Mouse (Mus musculus) heart, embryonic 10.5 days (tissue): ENCODE measurements at regions not wholly inside any gene's neighbourhood (a gene's known extent, or its start where the extent isn't known, plus 50 kb on each side); places are given as distances from the start of the nearest gene placed in this dataset.

ENCODE experiments used
- DNase-seq: peaks from one replicate; pipeline ENCODE4 v3.0.0-alpha.2; 2017; ENCODE audit warnings: low spot score
- H3K27ac ChIP-seq: fragments of 300-500 bp; sonication (generic); 2 replicates; pipeline ENCODE4 v1.5.1; 2016; ENCODE audit warnings: mild to moderate bottlenecking
- H3K27me3 ChIP-seq: fragments of 300-500 bp; sonication (generic); 2 replicates; pipeline ENCODE4 v1.6.1; 2016; ENCODE audit warnings: mild to moderate bottlenecking; ENCODE audit not compliant: poor library complexity, insufficient read depth, severe bottlenecking
- H3K36me3 ChIP-seq: fragments of 300-500 bp; sonication (generic); 2 replicates; pipeline ENCODE4 v1.6.1; 2016; ENCODE audit warnings: mild to moderate bottlenecking, moderate library complexity
- H3K4me1 ChIP-seq: fragments of 300-500 bp; sonication (generic); 2 replicates; pipeline ENCODE4 v1.6.1; 2016; ENCODE audit warnings: mild to moderate bottlenecking
- H3K4me3 ChIP-seq: fragments of 300-500 bp; sonication (generic); 2 replicates; pipeline ENCODE4 v1.5.1; 2016; ENCODE audit warnings: mild to moderate bottlenecking, moderate library complexity
- H3K9me3 ChIP-seq: fragments of 300-500 bp; sonication (generic); 2 replicates; pipeline ENCODE4 v1.6.1; 2016; ENCODE audit warnings: mild to moderate bottlenecking, moderate library complexity
- WGBS: fragments of 180-500 bp; shearing (Covaris S2); methylation state at CpG from one replicate; pipeline ENCODE4 v1.1.7; 2016; 5-methylcytosine and 5-hydroxymethylcytosine counted together

GRCm38 (mm10) chr15:86932345-86933075 lies 611.6 kb upstream of the Fam19a5 start:
- no peak for DNase-seq
- WGBS, result 54% methylated on average over 15 of the region's 15 CpGs
- no peaks in the 10 kb centered on the region for H3K4me1 ChIP-seq
- H3K36me3 ChIP-seq, result no peaks in the 10 kb centered on the region
- no peak overlapping the region for H3K4me3 ChIP-seq
- H3K27ac ChIP-seq, result no peak overlapping the region
- H3K27me3 ChIP-seq, result no peaks in the 10 kb centered on the region; the same call in 1 of the 2 replicates
- no peaks in the 10 kb centered on the region for H3K9me3 ChIP-seq

GRCm38 (mm10) chr15:86937364-86937763 lies 606.7 kb upstream of the Fam19a5 start:
- no peaks in the 10 kb centered on the region; the same call in 1 of the 2 replicates for H3K27me3 ChIP-seq
- WGBS, result 79% methylated on average over 3 of the region's 3 CpGs
- no peak for DNase-seq
- H3K9me3 ChIP-seq, result no peaks in the 10 kb centered on the region
- H3K4me1 ChIP-seq, result peaks cover 3% of the 10 kb centered on the region; the same call in 1 of the 2 replicates
- no peak overlapping the region for H3K27ac ChIP-seq
- no peaks in the 10 kb centered on the region for H3K36me3 ChIP-seq
- no peak overlapping the region for H3K4me3 ChIP-seq

- no peaks in the 10 kb centered on the region; the same call in 1 of the 2 replicates for H3K27me3 ChIP-seq
- DNase-seq, result no peak
- 87% methylated on average over 7 of the region's 7 CpGs for WGBS
- H3K9me3 ChIP-seq, result no peaks in the 10 kb centered on the region
- H3K27ac ChIP-seq, result no peak overlapping the region
- H3K4me3 ChIP-seq, result no peak overlapping the region
- H3K36me3 ChIP-seq, result no peaks in the 10 kb centered on the region
- H3K4me1 ChIP-seq, result peaks cover 3% of the 10 kb centered on the region; the same call in 1 of the 2 replicates
Measured at GRCm38 (mm10) chr15:86944529-86944928, 599.6 kb upstream of the Fam19a5 start.

- Histone ChIP-seq H3K4me1 (no peaks in the 10 kb centered on the region), H3K4me3 (no peak overlapping the region), H3K36me3 (no peaks in the 10 kb centered on the region), H3K9me3 (no peaks in the 10 kb centered on the region), H3K27me3 (no peaks in the 10 kb centered on the region), H3K27ac (no peak overlapping the region)
- 65% methylated on average over 5 of the region's 5 CpGs for WGBS
- DNase-seq, result no peak
Measured at GRCm38 (mm10) chr15:86952593-86952992, 591.5 kb upstream of the Fam19a5 start.

DNA sequence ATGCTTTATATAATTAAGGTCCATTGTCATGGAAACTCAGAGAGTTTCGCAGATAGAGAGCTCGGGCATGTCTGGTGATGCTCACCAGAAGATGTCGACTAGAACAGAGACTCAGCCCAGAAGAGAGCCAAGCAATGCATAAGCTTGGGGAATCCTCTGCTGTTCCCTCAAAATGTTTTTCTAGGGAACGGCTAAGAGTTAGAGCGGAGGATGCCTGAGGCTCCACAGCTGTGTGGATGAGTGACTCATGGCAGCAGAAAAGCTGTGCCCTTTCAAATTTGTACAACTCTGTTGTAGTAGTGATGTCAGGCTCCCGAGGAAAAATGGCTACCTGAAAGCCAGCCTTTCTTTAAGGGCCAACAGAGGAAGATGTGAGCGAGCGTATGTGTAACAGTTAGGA lies 586.2 kb upstream of the Fam19a5 start:
- no peaks in the 10 kb centered on the region for H3K27me3 ChIP-seq
- H3K4me3 ChIP-seq, result no peak overlapping the region
- no peaks in the 10 kb centered on the region for H3K4me1 ChIP-seq
- WGBS, result 76% methylated on average over 8 of the region's 8 CpGs
- H3K27ac ChIP-seq, result no peak overlapping the region
- no peaks in the 10 kb centered on the region for H3K36me3 ChIP-seq
- DNase-seq, result no peak
- no peaks in the 10 kb centered on the region for H3K9me3 ChIP-seq

DNA sequence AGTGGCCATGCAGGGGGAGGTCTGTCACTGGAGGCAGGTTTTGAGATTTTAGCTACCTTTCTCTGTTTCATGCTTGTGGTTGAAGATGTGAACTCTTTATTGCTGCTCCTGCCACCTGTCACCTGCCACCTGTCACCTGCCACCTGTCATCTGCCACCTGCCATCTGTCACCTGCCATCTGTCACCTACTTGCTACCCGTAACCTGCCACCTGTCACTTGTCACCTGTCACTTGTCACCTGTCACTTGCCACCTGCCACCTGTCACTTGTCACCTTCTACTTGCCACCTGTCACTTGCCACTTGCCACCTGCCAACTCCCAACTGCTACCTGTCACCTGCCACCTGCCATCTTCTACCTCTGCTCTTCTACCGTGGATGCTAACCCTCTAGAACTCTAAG lies 581.2 kb upstream of the Fam19a5 start:
- no peak for DNase-seq

GRCm38 (mm10) chr15:86963486-86963885 lies 580.6 kb upstream of the Fam19a5 start:
- H3K4me1 ChIP-seq, result no peaks in the 10 kb centered on the region
- no peaks in the 10 kb centered on the region for H3K9me3 ChIP-seq
- H3K36me3 ChIP-seq, result no peaks in the 10 kb centered on the region
- no peak for DNase-seq
- H3K27ac ChIP-seq, result no peak overlapping the region
- no peak overlapping the region for H3K4me3 ChIP-seq
- H3K27me3 ChIP-seq, result no peaks in the 10 kb centered on the region
- WGBS, result 67% methylated on average over 3 of the region's 3 CpGs

More for the DNA sequence above, 581.2 kb upstream of the Fam19a5 start:
- Histone ChIP-seq H3K27me3 (no peaks in the 10 kb centered on the region), H3K9me3 (no peaks in the 10 kb centered on the region), H3K36me3 (no peaks in the 10 kb centered on the region), H3K4me3 (no peak overlapping the region), H3K27ac (no peak overlapping the region), H3K4me1 (no peaks in the 10 kb centered on the region)
- WGBS, result 53% methylated on average over 2 of the region's 2 CpGs

- Histone ChIP-seq H3K36me3 (no peaks in the 10 kb centered on the region), H3K4me3 (no peak overlapping the region), H3K4me1 (no peaks in the 10 kb centered on the region), H3K27me3 (no peaks in the 10 kb centered on the region), H3K9me3 (no peaks in the 10 kb centered on the region; the same call in 1 of the 2 replicates), H3K27ac (no peak overlapping the region)
- DNase-seq, result no peak
- WGBS, result 60% methylated on average over 2 of the region's 2 CpGs
Measured at GRCm38 (mm10) chr15:86971436-86971835, 572.7 kb upstream of the Fam19a5 start.

- 84% methylated on average over 6 of the region's 6 CpGs for WGBS
- Histone ChIP-seq H3K4me3 (no peak overlapping the region), H3K36me3 (no peaks in the 10 kb centered on the region), H3K9me3 (no peaks in the 10 kb centered on the region), H3K27ac (no peak overlapping the region), H3K27me3 (no peaks in the 10 kb centered on the region), H3K4me1 (no peaks in the 10 kb centered on the region)
- DNase-seq, result no peak
Measured at GRCm38 (mm10) chr15:86996196-86996595, 547.9 kb upstream of the Fam19a5 start.

DNA sequence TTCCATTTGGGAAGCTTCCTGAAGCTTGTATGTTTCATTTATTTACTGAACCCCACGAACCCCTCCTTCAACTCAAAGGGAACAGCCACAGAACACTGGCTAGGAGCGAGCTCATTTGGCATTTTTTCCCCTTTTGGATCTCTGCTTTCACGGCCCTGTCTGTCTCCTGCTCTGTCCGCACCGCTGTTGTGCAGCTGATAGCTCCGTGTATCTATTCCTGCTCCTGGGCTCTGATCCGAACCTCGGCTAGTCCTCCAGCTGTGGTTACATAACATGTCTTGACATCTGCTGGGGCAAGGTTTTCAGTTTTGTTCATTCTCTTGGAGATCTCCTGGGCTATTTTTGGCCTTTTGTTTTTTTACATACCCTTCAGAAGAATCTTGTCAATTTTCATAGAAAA lies 525.1 kb upstream of the Fam19a5 start:
- Histone ChIP-seq H3K4me3 (no peak overlapping the region), H3K4me1 (peaks cover 3% of the 10 kb centered on the region; the same call in 1 of the 2 replicates), H3K27ac (no peak overlapping the region), H3K27me3 (no peaks in the 10 kb centered on the region; the same call in 1 of the 2 replicates), H3K9me3 (no peaks in the 10 kb centered on the region), H3K36me3 (no peaks in the 10 kb centered on the region)
- no peak for DNase-seq
- 53% methylated on average over 8 of the region's 8 CpGs for WGBS

GRCm38 (mm10) chr15:87045971-87046370 lies 498.1 kb upstream of the Fam19a5 start:
- H3K36me3 ChIP-seq, result no peaks in the 10 kb centered on the region
- H3K27me3 ChIP-seq, result no peaks in the 10 kb centered on the region
- DNase-seq, result no peak
- 86% methylated on average over 13 of the region's 13 CpGs for WGBS
- H3K4me1 ChIP-seq, result no peaks in the 10 kb centered on the region
- no peak overlapping the region for H3K27ac ChIP-seq
- no peak overlapping the region for H3K4me3 ChIP-seq
- no peaks in the 10 kb centered on the region for H3K9me3 ChIP-seq

DNA sequence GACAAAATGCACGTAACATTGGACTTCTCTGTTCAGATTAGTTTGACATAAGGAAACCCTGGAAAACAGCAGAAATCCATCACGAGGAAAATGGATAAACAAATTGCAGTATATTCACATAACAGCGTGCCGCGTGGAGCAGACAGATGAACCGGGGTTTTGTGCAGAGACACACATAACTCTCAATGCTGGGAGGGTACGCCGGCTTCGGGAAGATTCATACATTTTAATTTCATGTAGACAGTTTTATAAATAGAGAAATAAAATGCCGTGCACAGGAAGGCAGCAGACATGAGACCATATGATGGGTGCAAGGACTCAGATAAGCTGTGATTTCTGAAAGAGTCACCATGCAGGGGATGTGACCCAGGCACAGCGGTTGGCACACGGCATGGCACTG lies 489.9 kb upstream of the Fam19a5 start:
- 87% methylated on average over 12 of the region's 12 CpGs for WGBS
- Histone ChIP-seq H3K27ac (no peak overlapping the region), H3K36me3 (no peaks in the 10 kb centered on the region), H3K9me3 (no peaks in the 10 kb centered on the region), H3K4me1 (no peaks in the 10 kb centered on the region), H3K27me3 (no peaks in the 10 kb centered on the region), H3K4me3 (no peak overlapping the region)
- DNase-seq, result no peak

DNA sequence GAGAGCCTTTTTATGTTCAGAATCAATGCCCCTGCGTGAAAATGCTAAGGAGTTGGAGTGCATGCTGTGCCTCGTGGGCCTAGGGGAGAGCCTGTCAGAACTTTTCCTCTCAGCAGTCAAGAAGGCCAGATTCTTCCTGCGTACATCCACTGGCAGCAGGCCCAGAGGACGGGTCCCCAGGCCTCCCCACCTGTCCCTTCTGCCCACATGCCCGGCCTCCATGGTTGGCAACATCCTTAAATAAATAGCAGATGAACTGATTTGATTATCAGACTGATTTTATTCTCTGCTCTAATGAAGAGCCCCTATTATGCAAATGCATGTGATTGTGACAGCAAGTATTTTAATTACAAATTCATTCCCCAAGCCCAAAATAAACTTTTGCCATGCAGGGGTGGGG lies 479.2 kb upstream of the Fam19a5 start:
- Histone ChIP-seq H3K9me3 (no peaks in the 10 kb centered on the region), H3K36me3 (no peaks in the 10 kb centered on the region), H3K27me3 (no peaks in the 10 kb centered on the region), H3K4me3 (no peak overlapping the region), H3K4me1 (no peaks in the 10 kb centered on the region), H3K27ac (no peak overlapping the region)
- 61% methylated on average over 5 of the region's 5 CpGs for WGBS
- DNase-seq, result no peak

- Histone ChIP-seq H3K4me1 (no peaks in the 10 kb centered on the region), H3K9me3 (no peaks in the 10 kb centered on the region), H3K36me3 (no peaks in the 10 kb centered on the region), H3K27me3 (no peaks in the 10 kb centered on the region), H3K27ac (no peak overlapping the region), H3K4me3 (no peak overlapping the region)
- WGBS, result 93% methylated on average over 13 of the region's 13 CpGs
- DNase-seq, result no peak
Measured at GRCm38 (mm10) chr15:87068261-87068660, 475.8 kb upstream of the Fam19a5 start.
